Mouse (Mus musculus): ENCODE data around the gene Prkn. TPM values are rescaled to one million over a fixed set of nuclear protein-coding genes. Genes with fewer than 3 reads are reported as not detected.

Gene Prkn
- total and polyA plus RNA-seq, 3 experiments: 0.39 to 0.50 TPM; not detected in 1

DNA sequence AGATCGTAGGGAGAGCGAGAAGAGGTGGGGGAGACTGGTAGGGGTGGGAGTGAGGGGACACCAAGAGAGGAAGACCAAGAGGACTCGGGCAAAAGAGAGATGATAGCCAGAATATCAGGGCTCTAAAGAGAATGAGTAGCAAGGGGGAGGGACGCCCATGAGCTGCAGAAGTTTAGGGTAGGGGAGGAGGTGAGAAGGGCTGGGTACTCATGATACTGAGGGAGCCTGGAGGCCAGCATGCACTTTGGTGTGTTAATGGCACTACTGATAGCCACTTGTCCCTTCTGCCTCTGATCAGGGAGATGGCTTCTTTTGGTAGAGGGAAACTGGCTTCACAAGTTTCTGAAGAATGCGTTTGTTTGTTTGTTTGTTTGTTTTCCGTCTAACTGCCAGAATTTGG is 1264.5 kb downstream of the Prkn start:
- H3K9ac ChIP-seq (ENCODE audit: control insufficient read depth, low read depth, low read length, poor library complexity, severe bottlenecking): no peak overlapping the region
- H3K4me1 ChIP-seq (ENCODE audit: control insufficient read depth in 1 of 2, insufficient read depth in 2 of 2, low read length in 2 of 2): no peaks in the 10 kb centered on the region
- DNase-seq (ENCODE audit: low read depth, low spot score): no peak
- no peak overlapping the region for H3K4me3 ChIP-seq (ENCODE audit: control insufficient read depth in 1 of 2, insufficient read depth in 1 of 2, low read depth in 2 of 2, low read length in 2 of 2)
- H3K36me3 ChIP-seq (ENCODE audit: control insufficient read depth in 1 of 2, insufficient read depth in 2 of 2, low read length in 2 of 2): no peaks in the 10 kb centered on the region
- H3K27ac ChIP-seq (ENCODE audit: control insufficient read depth, low read depth, low read length): no peak overlapping the region
- TF ChIP-seq SIN3A (IDR thresholded peaks at IDR 0.05; ENCODE audit: low read length) (no peak), ZNF384 (IDR thresholded peaks at IDR 0.05; ENCODE audit: low read depth, low read length) (no peak), JUND (IDR thresholded peaks at IDR 0.05; ENCODE audit: low read depth, low read length) (no peak), RAD21 (IDR thresholded peaks at IDR 0.05; ENCODE audit: low read depth, low read length) (no peak), MXI1 (IDR thresholded peaks at IDR 0.05; ENCODE audit: low read depth, low read length) (no peak), TBP (IDR thresholded peaks at IDR 0.05; ENCODE audit: low read depth, low read length) (no peak), USF2 (IDR thresholded peaks at IDR 0.05; ENCODE audit: borderline replicate concordance in 1 of 2, insufficient read depth in 1 of 2, low read depth in 1 of 2, low read length in 2 of 2) (no peak), MAZ (IDR thresholded peaks at IDR 0.05; ENCODE audit: low read depth, low read length) (no peak), ZMIZ1 (IDR thresholded peaks at IDR 0.05; ENCODE audit: low read depth, low read length) (no peak), GABPA (IDR thresholded peaks at IDR 0.05; ENCODE audit: low read depth, low read length) (no peak), TCF12 (IDR thresholded peaks at IDR 0.05; ENCODE audit: low read depth, low read length) (no peak), ZKSCAN1 (IDR thresholded peaks at IDR 0.05; ENCODE audit: low read depth, low read length) (no peak), NELFE (IDR thresholded peaks at IDR 0.05; ENCODE audit: low read depth, low read length) (no peak), UBTF (IDR thresholded peaks at IDR 0.05; ENCODE audit: borderline replicate concordance, insufficient read depth, low read depth, low read length) (no peak), MYB (IDR thresholded peaks at IDR 0.05; ENCODE audit: low read depth, low read length) (no peak), MAX (IDR thresholded peaks at IDR 0.05; ENCODE audit: low read length) (no peak), GATA1 (IDR thresholded peaks at IDR 0.05; ENCODE audit: low read depth, low read length) (no peak)
- no peaks in the 10 kb centered on the region for H3K79me2 ChIP-seq (ENCODE audit: control insufficient read depth, insufficient read depth, low read length, poor library complexity)
- H3K27me3 ChIP-seq (ENCODE audit: control insufficient read depth in 1 of 2, insufficient read depth in 2 of 2, low read length in 2 of 2): no peaks in the 10 kb centered on the region
- no peaks in the 10 kb centered on the region for H3K9me3 ChIP-seq (replicated peaks; ENCODE audit: insufficient read depth, low read length)

DNA sequence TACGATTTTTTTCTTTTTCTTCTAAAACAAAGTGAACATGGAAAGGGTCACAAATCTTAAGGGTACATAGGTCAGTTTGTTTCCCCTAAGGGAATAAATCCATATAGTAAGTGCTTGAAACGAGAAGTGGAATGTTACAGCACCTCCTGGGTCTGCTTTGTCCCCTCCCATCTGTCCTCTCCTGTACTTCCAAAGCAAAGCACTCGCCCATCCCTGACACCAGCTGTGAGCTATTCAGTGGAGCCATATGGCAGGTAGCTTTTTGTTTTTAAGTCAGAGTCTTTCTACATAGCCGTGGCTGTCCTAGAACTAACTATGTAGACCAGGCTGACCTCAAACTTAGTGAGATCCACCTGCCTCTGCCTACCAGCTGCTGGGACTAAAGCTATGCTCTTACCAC is 1266.1 kb downstream of the Prkn start:
- no peak overlapping the region for H3K27ac ChIP-seq (ENCODE audit: control insufficient read depth, low read depth, low read length)
- no peaks in the 10 kb centered on the region for H3K4me1 ChIP-seq (ENCODE audit: control insufficient read depth in 1 of 2, insufficient read depth in 2 of 2, low read length in 2 of 2)
- no peak overlapping the region for H3K9ac ChIP-seq (ENCODE audit: control insufficient read depth, low read depth, low read length, poor library complexity, severe bottlenecking)
- H3K27me3 ChIP-seq (ENCODE audit: control insufficient read depth in 1 of 2, insufficient read depth in 2 of 2, low read length in 2 of 2): no peaks in the 10 kb centered on the region
- DNase-seq (ENCODE audit: low read depth, low spot score): no peak
- H3K9me3 ChIP-seq (replicated peaks; ENCODE audit: insufficient read depth, low read length): no peaks in the 10 kb centered on the region
- TF ChIP-seq MAZ (IDR thresholded peaks at IDR 0.05; ENCODE audit: low read depth, low read length) (no peak), POLR2A (IDR thresholded peaks at IDR 0.05; ENCODE audit: control insufficient read depth in 1 of 2, insufficient read depth in 1 of 2, low read depth in 1 of 2, low read length in 2 of 2, poor library complexity in 1 of 2) (no peak), ZKSCAN1 (IDR thresholded peaks at IDR 0.05; ENCODE audit: low read depth, low read length) (no peak), CHD1 (IDR thresholded peaks at IDR 0.05; ENCODE audit: low read depth, low read length) (no peak), ZC3H11A (IDR thresholded peaks at IDR 0.05; ENCODE audit: low read depth, low read length) (no peak), CTCF (IDR thresholded peaks at IDR 0.05 in 2 of 3, conservative IDR thresholded peaks at IDR 0.05 in 1 of 3; ENCODE audit: control insufficient read depth in 1 of 3, insufficient read depth in 1 of 3, low read depth in 2 of 3, low read length in 3 of 3, poor library complexity in 1 of 3, severe bottlenecking in 1 of 3) (no peak), MXI1 (IDR thresholded peaks at IDR 0.05; ENCODE audit: low read depth, low read length) (no peak), UBTF (IDR thresholded peaks at IDR 0.05; ENCODE audit: borderline replicate concordance, insufficient read depth, low read depth, low read length) (no peak), POLR2AphosphoS2 (IDR thresholded peaks at IDR 0.05; ENCODE audit: low read length) (no peak), ETS1 (IDR thresholded peaks at IDR 0.05; ENCODE audit: low read depth, low read length) (no peak), RAD21 (IDR thresholded peaks at IDR 0.05; ENCODE audit: low read depth, low read length) (no peak), MEF2A (IDR thresholded peaks at IDR 0.05; ENCODE audit: extremely low read depth, insufficient replicate concordance, low read depth, low read length, poor library complexity, severe bottlenecking) (no peak), CHD2 (IDR thresholded peaks at IDR 0.05; ENCODE audit: low read length) (no peak), ZMIZ1 (IDR thresholded peaks at IDR 0.05; ENCODE audit: low read depth, low read length) (no peak), NRF1 (IDR thresholded peaks at IDR 0.05; ENCODE audit: insufficient read depth, low read depth, low read length, poor library complexity, severe bottlenecking) (no peak), NELFE (IDR thresholded peaks at IDR 0.05; ENCODE audit: low read depth, low read length) (no peak)
- no peaks in the 10 kb centered on the region for H3K79me2 ChIP-seq (ENCODE audit: control insufficient read depth, insufficient read depth, low read length, poor library complexity)
- H3K36me3 ChIP-seq (ENCODE audit: control insufficient read depth in 1 of 2, insufficient read depth in 2 of 2, low read length in 2 of 2): no peaks in the 10 kb centered on the region
- no peak overlapping the region for H3K4me3 ChIP-seq (ENCODE audit: control insufficient read depth in 1 of 2, insufficient read depth in 1 of 2, low read depth in 2 of 2, low read length in 2 of 2)

Measured in MEL (cell line).